Mouse (Mus musculus) limb, embryonic 14.5 days (tissue): Measurements from ENCODE around the gene Clptm1. TPM values are rescaled to one million over a fixed set of nuclear protein-coding genes. Genes with fewer than 3 reads are reported as not detected.
"Not testable (repeated sequence)": the region's sequence is repeated elsewhere in the genome, so short reads cannot be mapped to it uniquely, and the experiment has no call there.

Experiments used
- ATAC-seq: fragments of 200-750 bp; cut with Nextera tagmentation; 2 replicates; pipeline ENCODE4 v1.8.0; 2017; ENCODE audit warnings: low read depth, moderate number of reproducible peaks, moderate TSS enrichment; ENCODE audit not compliant: low FRiP score
- DNase-seq: peaks from one replicate; pipeline ENCODE4 v3.0.0-alpha.2; 2015; ENCODE audit warnings: low spot score
- H3K27ac ChIP-seq: fragments of 300-500 bp; sonication (generic); replicated peaks from 2 replicates; pipeline ENCODE4 v1.5.1; 2014; ENCODE audit warnings: low read depth, mild to moderate bottlenecking, low read length, moderate library complexity, mixed read lengths
- H3K27me3 ChIP-seq: fragments of 300-500 bp; sonication (generic); 2 replicates; pipeline ENCODE4 v1.6.1; 2014; ENCODE audit warnings: low read length, mixed read lengths; ENCODE audit not compliant: control insufficient read depth, insufficient read depth
- H3K36me3 ChIP-seq: fragments of 300-500 bp; sonication (generic); 2 replicates; pipeline ENCODE4 v1.6.1; 2014; ENCODE audit warnings: mild to moderate bottlenecking, low read length, moderate library complexity, mixed read lengths; ENCODE audit not compliant: control insufficient read depth, insufficient read depth
- H3K4me1 ChIP-seq: fragments of 300-500 bp; sonication (generic); 2 replicates; pipeline ENCODE4 v1.6.1; 2014; ENCODE audit warnings: antibody characterized with exemption, low read length, mixed read lengths; ENCODE audit not compliant: control insufficient read depth, insufficient read depth
- H3K4me2 ChIP-seq: fragments of 300-500 bp; sonication (generic); replicated peaks from 2 replicates; pipeline ENCODE4 v1.6.1; 2014; ENCODE audit warnings: low read depth, mild to moderate bottlenecking, low read length, moderate library complexity; ENCODE audit not compliant: severe bottlenecking
- H3K4me3 ChIP-seq: fragments of 300-500 bp; sonication (generic); replicated peaks from 2 replicates; pipeline ENCODE4 v1.5.1; 2014; ENCODE audit warnings: low read length
- H3K9ac ChIP-seq: fragments of 300-500 bp; sonication (generic); 2 replicates; pipeline ENCODE4 v1.6.1; 2014; ENCODE audit warnings: mild to moderate bottlenecking, low read depth, low read length, moderate library complexity; ENCODE audit not compliant: severe bottlenecking
- H3K9me3 ChIP-seq: fragments of 300-500 bp; sonication (generic); 2 replicates; pipeline ENCODE4 v1.6.1; 2016; ENCODE audit warnings: low read length; ENCODE audit not compliant: control insufficient read depth
- POLR2A ChIP-seq: fragments of 200-500 bp; IDR thresholded peaks from 2 replicates; pipeline ENCODE4 v1.8.0; 2012; ENCODE audit warnings: inconsistent platforms, mild to moderate bottlenecking, moderate library complexity, borderline replicate concordance; ENCODE audit not compliant: insufficient read depth, insufficient read length; ENCODE audit errors: extremely low read depth
- WGBS: fragments of 180-500 bp; shearing (Covaris S2); extraction: QIAGEN DNeasy Blood & Tissue Kit; methylation state at CpG from one replicate; pipeline ENCODE4 v1.1.7; 2014; 5-methylcytosine and 5-hydroxymethylcytosine counted together
- polyA plus RNA-seq, 2 experiments: library from polyadenylated mRNA; depleted of rRNA in 1 of 2; stranded (reverse) in 1 of 2; unstranded in 1 of 2; fragments of >200 nt; fragmentation: Nextera tagmentation in 1 of 2; extraction: Ambion mirVana in 1 of 2; gene quantifications; 2 replicates each; pipeline versions ENCODE4 v1.2.1 to v1.2.3; 2012 to 2014

Gene Clptm1
- polyA plus RNA-seq, 2 experiments = 68.8 to 90.2 TPM

- H3K4me2 ChIP-seq = no peak overlapping the region
- ATAC-seq (no peak), DNase-seq (no peak)
- 79% methylated on average over 6 of the region's 6 CpGs for WGBS
- no peak overlapping the region for H3K27ac ChIP-seq
- H3K4me3 ChIP-seq = no peak overlapping the region
- H3K9ac ChIP-seq = no peak overlapping the region
- H3K36me3 ChIP-seq = peaks cover 3% of the 10 kb centered on the region; the same call in 1 of the 2 replicates
- H3K4me1 ChIP-seq = no peaks in the 10 kb centered on the region; the same call in 1 of the 2 replicates
- H3K27me3 ChIP-seq = no peaks in the 10 kb centered on the region
- TF ChIP-seq POLR2A = no peak
- H3K9me3 ChIP-seq = no peaks in the 10 kb centered on the region; the same call in 1 of the 2 replicates
Observed at GRCm38 (mm10) chr7:19691434-19691833, 26.6 kb upstream of the Clptm1 start.

- no peak for TF ChIP-seq POLR2A
- Histone ChIP-seq H3K4me2 (no peak overlapping the region), H3K27ac (no peak overlapping the region), H3K27me3 (no peaks in the 10 kb centered on the region), H3K4me3 (no peak overlapping the region), H3K9me3 (no peaks in the 10 kb centered on the region), H3K36me3 (no peaks in the 10 kb centered on the region), H3K9ac (no peak overlapping the region), H3K4me1 (no peaks in the 10 kb centered on the region; the same call in 1 of the 2 replicates)
- ATAC-seq = no peak
- WGBS = 90% methylated on average over 4 of the region's 4 CpGs
- DNase-seq = no peak
Observed at GRCm38 (mm10) chr7:19690845-19691244, 26.0 kb upstream of the Clptm1 start.

DNA sequence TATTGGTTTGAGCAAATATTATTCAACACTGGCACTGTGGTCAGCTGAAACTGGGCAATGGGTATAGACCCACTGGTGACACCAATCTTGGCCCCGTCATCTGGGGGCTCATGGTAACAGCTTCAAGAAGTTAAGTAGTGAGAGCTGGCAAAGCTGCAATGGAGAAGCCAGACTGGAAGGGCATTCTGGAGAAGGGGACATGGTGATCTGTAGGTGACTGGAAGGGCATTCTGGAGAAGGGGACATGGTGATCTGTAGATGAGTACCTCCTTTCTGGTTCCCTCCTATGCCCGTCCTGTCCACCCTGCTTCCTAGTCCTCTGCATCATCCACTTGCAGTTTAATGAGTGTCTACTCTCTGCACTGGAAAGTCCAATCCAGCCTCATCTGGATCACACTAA is 23.8 kb upstream of the Clptm1 start:
- H3K9me3 ChIP-seq = no peaks in the 10 kb centered on the region
- ATAC-seq (no peak), DNase-seq (no peak)
- no peaks in the 10 kb centered on the region for H3K36me3 ChIP-seq
- H3K27me3 ChIP-seq = no peaks in the 10 kb centered on the region
- H3K4me3 ChIP-seq = no peak overlapping the region
- 100% methylated on average over 2 of the region's 2 CpGs for WGBS
- no peak overlapping the region for H3K9ac ChIP-seq
- no peaks in the 10 kb centered on the region; the same call in 1 of the 2 replicates for H3K4me1 ChIP-seq
- H3K27ac ChIP-seq = no peak overlapping the region
- no peak for TF ChIP-seq POLR2A
- H3K4me2 ChIP-seq = no peak overlapping the region

DNA sequence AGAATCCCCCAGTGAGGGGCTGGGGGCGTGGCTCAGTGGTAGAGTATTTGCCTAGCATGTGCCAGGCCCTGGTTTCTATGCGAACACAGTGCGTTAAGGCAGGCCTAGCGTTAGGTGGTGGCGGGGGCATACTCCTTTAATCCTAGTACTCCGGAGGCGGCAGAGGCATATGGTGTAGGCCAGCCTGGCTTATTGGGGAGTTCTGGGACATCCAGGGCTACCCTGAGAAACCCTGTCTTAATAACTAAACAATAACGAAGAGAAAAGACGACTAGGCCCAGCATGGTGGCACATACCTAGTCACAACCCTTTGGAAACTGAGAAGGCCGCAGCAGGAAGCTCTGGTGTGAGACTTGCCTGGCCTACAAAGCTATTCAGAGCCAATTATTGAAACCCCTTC is 23.3 kb upstream of the Clptm1 start:
- no peak overlapping the region for H3K9ac ChIP-seq
- H3K27me3 ChIP-seq = no peaks in the 10 kb centered on the region
- H3K4me3 ChIP-seq = no peak overlapping the region
- no peak overlapping the region for H3K4me2 ChIP-seq
- no peak for ATAC-seq
- DNase-seq = no peak
- 91% methylated on average over 10 of the region's 10 CpGs for WGBS
- H3K4me1 ChIP-seq = no peaks in the 10 kb centered on the region
- H3K9me3 ChIP-seq = no peaks in the 10 kb centered on the region
- no peaks in the 10 kb centered on the region for H3K36me3 ChIP-seq
- TF ChIP-seq POLR2A = no peak
- H3K27ac ChIP-seq = no peak overlapping the region

GRCm38 (mm10) chr7:19686927-19687583 is 22.2 kb upstream of the Clptm1 start:
- H3K27ac ChIP-seq, H3K4me1 ChIP-seq, DNase-seq, ATAC-seq, H3K9ac ChIP-seq, H3K36me3 ChIP-seq, H3K4me2 ChIP-seq, H3K9me3 ChIP-seq, H3K27me3 ChIP-seq, H3K4me3 ChIP-seq: not testable (repeated sequence)
- 53% methylated on average over 6 of the region's 8 CpGs for WGBS
